Mouse (Mus musculus) kidney, adult 2 months (tissue): ENCODE measurements around the gene Itga8. TPM values are rescaled to one million over a fixed set of nuclear protein-coding genes. Genes with fewer than 3 reads are reported as not detected.

Source experiments
- DNase-seq: peaks from one replicate; pipeline ENCODE4 v3.0.0; 2021
- H3K27ac ChIP-seq: fragments of 200-500 bp; 2 replicates; pipeline ENCODE4 v1.5.1; 2012; ENCODE audit warnings: low read depth, low read length, control low read depth, inconsistent platforms; ENCODE audit not compliant: insufficient read depth
- H3K27me3 ChIP-seq: fragments of 200-500 bp; replicated peaks from 2 replicates; pipeline ENCODE4 v1.6.1; 2012; ENCODE audit warnings: mild to moderate bottlenecking, moderate library complexity, low read length, inconsistent platforms; ENCODE audit not compliant: control insufficient read depth, insufficient read depth
- H3K36me3 ChIP-seq: fragments of 200-500 bp; 2 replicates; pipeline ENCODE4 v1.6.1; 2012; ENCODE audit warnings: mild to moderate bottlenecking, moderate library complexity, low read length, inconsistent platforms; ENCODE audit not compliant: control insufficient read depth, insufficient read depth
- H3K4me1 ChIP-seq: fragments of 200-500 bp; 2 replicates; pipeline ENCODE4 v1.6.1; 2011; ENCODE audit warnings: low read length; ENCODE audit not compliant: control insufficient read depth, insufficient read depth
- H3K4me3 ChIP-seq: fragments of 200-500 bp; 2 replicates; pipeline ENCODE4 v1.5.1; 2011; ENCODE audit warnings: mild to moderate bottlenecking, low read depth, low read length, control low read depth; ENCODE audit not compliant: insufficient read depth
- CTCF ChIP-seq: fragments of 200-500 bp; conservative IDR thresholded peaks from 2 replicates; pipeline ENCODE4 v1.5.1; 2011; ENCODE audit warnings: low read depth, mild to moderate bottlenecking, control low read depth, low read length, moderate library complexity, mixed read lengths; ENCODE audit not compliant: insufficient read depth, insufficient read length
- POLR2A ChIP-seq: fragments of 200-500 bp; IDR thresholded peaks from one replicate; pipeline ENCODE4 v1.6.1; 2011; ENCODE audit warnings: low read depth, low read length, control low read depth
- WGBS: fragments of 180-500 bp; shearing (Covaris S2); methylation state at CpG from one replicate; pipeline ENCODE4 v1.1.7; 2018; 5-methylcytosine and 5-hydroxymethylcytosine counted together
- polyA plus RNA-seq: library from polyadenylated mRNA; depleted of rRNA; stranded (reverse); fragments of >200 nt; gene quantifications from 2 replicates; pipeline ENCODE4 v1.2.3, GENCODE M21; 2012

Gene Itga8
- polyA plus RNA-seq, 1 experiment = 9.7 TPM

- Histone ChIP-seq H3K27me3 (no peaks in the 10 kb centered on the region), H3K27ac (no peak overlapping the region), H3K4me3 (no peak overlapping the region), H3K4me1 (no peaks in the 10 kb centered on the region), H3K36me3 (no peaks in the 10 kb centered on the region)
- DNase-seq = no peak
- TF ChIP-seq CTCF (no peak), POLR2A (no peak)
- 67% methylated on average over 6 of the region's 6 CpGs for WGBS
Observed at GRCm38 (mm10) chr2:12314028-12314427, 12.3 kb upstream of the Itga8 start.

- H3K4me1 ChIP-seq = no peaks in the 10 kb centered on the region
- H3K27ac ChIP-seq = 0 out of 2 replicates have a peak overlapping the region, but pooled peaks have one; percentile 50
- no peak for DNase-seq
- H3K27me3 ChIP-seq = no peaks in the 10 kb centered on the region
- H3K4me3 ChIP-seq = no peak overlapping the region
- no peaks in the 10 kb centered on the region for H3K36me3 ChIP-seq
- TF ChIP-seq POLR2A (no peak), CTCF (0 out of 2 replicates have a peak, but pooled peaks have one; percentile 11)
Observed at GRCm38 (mm10) chr2:12308466-12308865, 6.7 kb upstream of the Itga8 start.

GRCm38 (mm10) chr2:12307311-12307710 is 5.6 kb upstream of the Itga8 start:
- peak overlapping the region; percentile 16; the same call in 1 of the 2 replicates for H3K27ac ChIP-seq
- no peak overlapping the region for H3K4me3 ChIP-seq
- TF ChIP-seq POLR2A (no peak), CTCF (no peak)
- no peaks in the 10 kb centered on the region for H3K4me1 ChIP-seq
- no peaks in the 10 kb centered on the region for H3K36me3 ChIP-seq
- H3K27me3 ChIP-seq = no peaks in the 10 kb centered on the region; the same call in 1 of the 2 replicates
- peak; percentile 42 for DNase-seq

GRCm38 (mm10) chr2:12305064-12305650 is 3.4 kb upstream of the Itga8 start:
- Histone ChIP-seq H3K27ac (no peak overlapping the region), H3K4me3 (no peak overlapping the region), H3K4me1 (no peaks in the 10 kb centered on the region), H3K36me3 (no peaks in the 10 kb centered on the region), H3K27me3 (no peaks in the 10 kb centered on the region; the same call in 1 of the 2 replicates)
- no peak for DNase-seq
- TF ChIP-seq CTCF (no peak), POLR2A (no peak)
- WGBS = 70% methylated on average over 9 of the region's 9 CpGs

- peak; percentile 23 for DNase-seq
- TF ChIP-seq CTCF (no peak), POLR2A (no peak)
- 28% methylated on average over 15 of the region's 15 CpGs for WGBS
- Histone ChIP-seq H3K27ac (no peak overlapping the region), H3K36me3 (no peaks in the 10 kb centered on the region), H3K4me3 (peak overlapping the region; percentile 63), H3K27me3 (no peaks in the 10 kb centered on the region; the same call in 1 of the 2 replicates), H3K4me1 (no peaks in the 10 kb centered on the region)
Observed at GRCm38 (mm10) chr2:12300449-12301228, 1.1 kb downstream of the Itga8 start.

- Histone ChIP-seq H3K4me1 (no peaks in the 10 kb centered on the region), H3K27ac (no peak overlapping the region), H3K4me3 (no peak overlapping the region), H3K36me3 (no peaks in the 10 kb centered on the region), H3K27me3 (no peaks in the 10 kb centered on the region)
- TF ChIP-seq POLR2A (no peak), CTCF (no peak)
- 76% methylated on average over 5 of the region's 5 CpGs for WGBS
- no peak for DNase-seq
Observed at GRCm38 (mm10) chr2:12297287-12297686, 4.4 kb downstream of the Itga8 start.

- TF ChIP-seq POLR2A (no peak), CTCF (no peak)
- Histone ChIP-seq H3K36me3 (no peaks in the 10 kb centered on the region), H3K27ac (no peak overlapping the region), H3K4me3 (no peak overlapping the region), H3K4me1 (no peaks in the 10 kb centered on the region), H3K27me3 (no peaks in the 10 kb centered on the region)
- WGBS = 58% methylated on average over 6 of the region's 6 CpGs
- no peak for DNase-seq
Observed at GRCm38 (mm10) chr2:12295150-12295549, 6.6 kb downstream of the Itga8 start.
